Mouse (Mus musculus) ES-E14 (cell line): ENCODE data around the gene Mtmr4. TPM values are rescaled to one million over a fixed set of nuclear protein-coding genes. Genes with fewer than 3 reads are reported as not detected.

Experiments used
- DNase-seq: peaks from one replicate; pipeline ENCODE4 v3.0.0-alpha.2; 2013; ENCODE audit warnings: low read depth, low spot score
- H3K27ac ChIP-seq: 2 replicates; pipeline ENCODE4 v1.5.1; 2012; ENCODE audit warnings: low read depth, mild to moderate bottlenecking, low read length, moderate library complexity, mixed read lengths; ENCODE audit not compliant: poor library complexity, insufficient read depth, severe bottlenecking
- H3K36me3 ChIP-seq: 2 replicates; pipeline ENCODE4 v1.6.1; 2012; ENCODE audit warnings: mild to moderate bottlenecking, low read length, moderate library complexity, mixed read lengths; ENCODE audit not compliant: control insufficient read depth, poor library complexity, insufficient read depth, severe bottlenecking
- H3K4me1 ChIP-seq, 2 experiments: fragments of 150-350 bp in 1 of 2; sonication (generic) in 1 of 2; 2 replicates each; pipeline ENCODE4 v1.6.1; 2012; ENCODE audit warnings: low read length in 2 of 2, mild to moderate bottlenecking in 1 of 2, mixed read lengths in 1 of 2; ENCODE audit not compliant: control insufficient read depth in 2 of 2, insufficient read depth in 2 of 2, poor library complexity in 1 of 2
- H3K4me3 ChIP-seq, 2 experiments: fragments of 150-350 bp in 1 of 2; sonication (generic) in 1 of 2; 2 replicates each; pipeline ENCODE4 v1.5.1; 2012; ENCODE audit warnings: low read length in 2 of 2, low read depth in 1 of 2, mild to moderate bottlenecking in 1 of 2, mixed read lengths in 1 of 2; ENCODE audit not compliant: insufficient read depth in 1 of 2, poor library complexity in 1 of 2, severe bottlenecking in 1 of 2
- H3K9ac ChIP-seq: 2 replicates; pipeline ENCODE4 v1.6.1; 2012; ENCODE audit warnings: low read depth, mild to moderate bottlenecking, low read length, mixed read lengths; ENCODE audit not compliant: poor library complexity, insufficient read depth, severe bottlenecking
- H3K9me3 ChIP-seq: fragments of 150-350 bp; sonication (generic); 2 replicates; pipeline ENCODE4 v1.6.1; 2012; ENCODE audit warnings: low read depth, mild to moderate bottlenecking, low read length; ENCODE audit not compliant: control insufficient read depth, insufficient read depth
- CHD2 ChIP-seq: IDR thresholded peaks from 2 replicates; pipeline ENCODE4 v1.6.1; 2014; ENCODE audit warnings: mild to moderate bottlenecking, low read depth, low read length, inconsistent platforms
- HCFC1 ChIP-seq: IDR thresholded peaks from 2 replicates; pipeline ENCODE4 v1.6.1; 2012; ENCODE audit warnings: low read length, inconsistent platforms, borderline replicate concordance; ENCODE audit not compliant: insufficient read depth
- MAFK ChIP-seq: IDR thresholded peaks from 2 replicates; pipeline ENCODE4 v1.6.1; 2014; ENCODE audit warnings: mild to moderate bottlenecking, low read depth, low read length, inconsistent platforms; ENCODE audit not compliant: insufficient read depth
- ZC3H11A ChIP-seq: IDR thresholded peaks from 2 replicates; pipeline ENCODE4 v1.6.1; 2012; ENCODE audit warnings: low read depth, mild to moderate bottlenecking, inconsistent platforms, low read length, borderline replicate concordance
- ZNF384 ChIP-seq: IDR thresholded peaks from 2 replicates; pipeline ENCODE4 v1.6.1; 2012; ENCODE audit warnings: low read depth, low read length, inconsistent platforms
- in situ Hi-C, 2 experiments: fragments of 600-800 bp; cut with MboI; formaldehyde crosslinking; loops; one replicate each; pipeline ENCODE4 v1.15.1; 2025; ENCODE audit warnings: low sequenced_read_pairs in 2 of 2, inconsistent platforms in 1 of 2; ENCODE audit not compliant: unreplicated experiment in 2 of 2
- total RNA-seq: library from RNA; depleted of rRNA; stranded (reverse); fragments of 300-350 nt; gene quantifications from 2 replicates; pipeline ENCODE4 v1.2.3, GENCODE M21; 2012

Mtmr4 gene
- total RNA-seq, 1 experiment, result 27.7 TPM

- no peaks in the 10 kb centered on the region for H3K9me3 ChIP-seq
- no peak overlapping the region for H3K4me3 ChIP-seq
- peaks cover 0 to 13% of the 10 kb centered on the region in 2 experiments; a peak in 2 of 4 replicates for H3K4me1 ChIP-seq
- in situ Hi-C loops, result no loop called here
- DNase-seq, result no peak
- no peak overlapping the region for H3K9ac ChIP-seq
- H3K27ac ChIP-seq, result no peak overlapping the region
- TF ChIP-seq ZC3H11A (no peak), HCFC1 (no peak), MAFK (no peak), ZNF384 (no peak), CHD2 (no peak)
- H3K36me3 ChIP-seq, result peaks cover 33% of the 10 kb centered on the region
Measured at GRCm38 (mm10) chr11:87596492-87596891, 4.5 kb downstream of the Mtmr4 start.

- peaks cover 0 to 13% of the 10 kb centered on the region in 2 experiments; a peak in 2 of 4 replicates for H3K4me1 ChIP-seq
- TF ChIP-seq HCFC1, result no peak
- no peak for TF ChIP-seq ZC3H11A
- TF ChIP-seq ZNF384, result no peak
- TF ChIP-seq MAFK, result no peak
- no peak for TF ChIP-seq CHD2
Measured at GRCm38 (mm10) chr11:87597061-87597460, 5.1 kb downstream of the Mtmr4 start.

GRCm38 (mm10) chr11:87599395-87600089, 7.6 kb downstream of the Mtmr4 start:
- H3K9ac ChIP-seq, result no peak overlapping the region
- TF ChIP-seq CHD2 (no peak), ZC3H11A (no peak), ZNF384 (no peak), HCFC1 (no peak), MAFK (no peak)
- peaks cover 0 to 8% of the 10 kb centered on the region in 2 experiments; a peak in 2 of 4 replicates for H3K4me1 ChIP-seq
- in situ Hi-C loops, result no loop called here
- peaks cover 51% of the 10 kb centered on the region for H3K36me3 ChIP-seq
- no peak overlapping the region for H3K27ac ChIP-seq
- no peak for DNase-seq
- H3K9me3 ChIP-seq, result no peaks in the 10 kb centered on the region
- H3K4me3 ChIP-seq, result no peak overlapping the region

More at GRCm38 (mm10) chr11:87597061-87597460, 5.1 kb downstream of the Mtmr4 start:
- DNase-seq, result no peak
- Histone ChIP-seq H3K36me3 (peaks cover 33% of the 10 kb centered on the region), H3K4me3 (no peak overlapping the region), H3K9ac (no peak overlapping the region), H3K9me3 (no peaks in the 10 kb centered on the region), H3K27ac (no peak overlapping the region)
- in situ Hi-C loops, result no loop called here

- Histone ChIP-seq H3K4me1 (peaks cover 0 to 8% of the 10 kb centered on the region in 2 experiments; a peak in 2 of 4 replicates), H3K36me3 (peaks cover 56% of the 10 kb centered on the region), H3K9me3 (no peaks in the 10 kb centered on the region), H3K9ac (no peak overlapping the region), H3K4me3 (no peak overlapping the region), H3K27ac (no peak overlapping the region)
- in situ Hi-C loops, result no loop called here
- TF ChIP-seq CHD2 (no peak), ZC3H11A (no peak), HCFC1 (no peak), MAFK (no peak), ZNF384 (no peak)
- DNase-seq, result no peak
Measured at GRCm38 (mm10) chr11:87600322-87600853, 8.4 kb downstream of the Mtmr4 start.
